Mouse (Mus musculus) naive thymus-derived CD4-positive, alpha-beta T cell, adult 2 months (primary cell): ENCODE results near the gene Prpf40a.

Source experiments
- DNase-seq: peaks from one replicate; pipeline ENCODE4 v3.0.0-alpha.2; 2011; ENCODE audit warnings: low read depth

The Prpf40a gene

DNA sequence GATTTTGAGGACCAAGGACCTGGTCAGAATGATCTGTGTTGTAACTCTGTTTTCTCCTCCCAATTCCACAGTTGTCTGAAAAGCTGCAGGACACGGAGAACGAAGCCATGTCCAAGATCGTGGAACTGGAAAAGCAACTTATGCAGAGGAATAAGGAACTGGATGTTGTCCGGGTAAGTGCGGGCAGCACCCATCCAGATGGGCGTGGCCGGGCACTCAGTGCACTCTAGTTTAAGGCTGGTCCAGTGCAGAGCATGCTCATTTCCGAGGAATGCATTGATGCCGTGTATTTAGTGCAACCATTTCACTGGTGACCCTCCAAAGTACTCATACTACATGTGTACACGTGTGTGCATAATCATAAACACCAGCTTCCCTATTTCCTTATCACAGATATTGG is 85.7 kb downstream of the Prpf40a start:
- no peak for DNase-seq

DNA sequence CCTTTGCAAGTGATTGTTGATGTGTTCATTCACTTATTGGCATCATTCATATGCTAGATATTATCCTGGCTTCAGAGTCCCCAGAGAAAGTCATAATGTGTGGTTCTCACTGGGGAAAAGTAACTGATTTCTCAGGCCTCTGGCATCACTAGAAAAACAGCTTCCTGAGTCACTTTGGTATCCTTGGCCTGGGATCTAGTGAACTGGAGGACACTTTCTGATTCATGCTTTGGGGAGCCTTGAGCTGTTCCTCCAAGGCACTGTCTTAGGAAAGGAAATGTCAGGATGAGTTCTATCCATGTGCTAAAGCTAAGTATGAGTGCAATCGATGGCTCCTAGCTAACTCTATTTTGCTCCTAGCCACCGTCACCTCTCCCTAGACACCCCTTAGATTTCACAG is 88.2 kb downstream of the Prpf40a start:
- no peak for DNase-seq

DNA sequence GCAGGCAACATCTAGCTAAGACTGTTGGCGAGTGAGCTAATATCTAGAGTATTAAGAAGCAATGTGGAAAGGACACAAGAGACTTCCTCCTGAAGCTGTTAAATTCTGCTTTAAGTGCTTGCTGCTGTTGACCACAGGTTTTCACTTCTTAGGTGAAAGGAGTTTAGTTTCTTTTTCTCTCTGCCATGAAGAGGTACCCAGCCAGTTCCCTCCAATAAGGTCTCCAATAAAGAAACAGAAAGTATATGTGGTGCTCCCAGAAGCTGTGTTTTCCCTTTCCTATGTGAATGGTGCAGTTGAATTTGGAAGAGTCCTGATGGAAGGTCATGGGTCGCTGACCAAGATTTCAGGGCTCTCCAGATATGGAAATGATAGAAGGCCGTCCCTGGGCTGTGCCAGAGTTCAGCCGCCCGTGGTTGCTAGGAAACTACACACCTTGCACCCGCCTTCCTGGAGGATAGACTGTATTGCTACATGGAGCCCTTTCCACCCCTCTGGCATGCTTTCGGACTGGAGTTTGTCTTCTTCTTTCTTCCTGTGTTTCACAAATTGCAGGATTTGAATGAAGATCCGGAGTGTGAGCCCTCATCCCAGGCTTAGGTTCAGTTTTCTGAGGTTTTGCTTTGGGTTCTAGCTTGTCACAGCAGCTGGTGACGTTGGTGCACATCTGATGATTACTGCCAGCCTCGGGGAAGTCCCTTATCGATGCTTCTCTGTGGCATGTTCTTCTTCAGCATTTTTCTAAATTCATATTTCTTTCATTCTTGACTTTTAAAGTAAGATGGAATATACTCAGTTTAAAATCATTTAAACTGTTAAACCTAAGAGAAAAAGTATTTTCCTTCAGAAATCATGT is 89.0 kb downstream of the Prpf40a start:
- no peak for DNase-seq

DNA sequence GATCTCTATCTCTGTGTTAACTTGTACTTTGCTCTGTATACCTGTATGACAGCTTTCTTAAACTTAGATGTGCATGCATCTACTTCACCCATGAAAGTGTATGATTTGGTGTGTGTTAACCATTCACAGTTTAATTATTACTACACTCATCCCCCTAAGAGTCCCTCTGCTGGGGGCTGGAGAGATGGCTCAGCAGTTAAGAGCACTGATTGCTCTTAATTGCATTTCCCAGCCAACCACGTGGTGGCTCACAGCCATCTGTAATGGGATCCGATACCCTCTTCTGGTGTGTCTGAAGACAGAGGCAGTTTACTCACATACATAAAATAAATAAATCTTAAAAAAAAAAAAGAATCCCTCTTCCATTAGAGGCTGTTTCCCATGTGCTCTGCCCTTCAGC is 91.0 kb downstream of the Prpf40a start:
- no peak for DNase-seq

DNA sequence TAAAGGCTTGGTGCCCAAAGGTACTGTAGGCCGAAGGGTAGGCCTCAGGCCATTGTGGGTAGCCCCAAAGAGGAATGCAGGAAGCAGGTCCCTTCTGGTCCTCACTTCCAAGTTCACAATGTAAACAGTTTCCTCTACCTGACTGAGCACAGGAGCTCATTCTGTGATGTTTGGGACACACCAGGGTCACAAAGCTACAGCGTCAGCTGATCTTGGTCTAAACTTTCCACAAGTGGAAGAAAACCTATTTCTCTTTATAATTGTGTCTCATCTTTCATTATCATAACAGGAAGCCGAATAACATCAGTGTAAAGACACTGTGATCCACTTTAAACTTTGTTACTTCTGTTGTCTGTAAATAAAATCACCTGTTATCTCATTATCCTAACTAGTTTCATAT is 95.6 kb downstream of the Prpf40a start:
- no peak for DNase-seq

DNA sequence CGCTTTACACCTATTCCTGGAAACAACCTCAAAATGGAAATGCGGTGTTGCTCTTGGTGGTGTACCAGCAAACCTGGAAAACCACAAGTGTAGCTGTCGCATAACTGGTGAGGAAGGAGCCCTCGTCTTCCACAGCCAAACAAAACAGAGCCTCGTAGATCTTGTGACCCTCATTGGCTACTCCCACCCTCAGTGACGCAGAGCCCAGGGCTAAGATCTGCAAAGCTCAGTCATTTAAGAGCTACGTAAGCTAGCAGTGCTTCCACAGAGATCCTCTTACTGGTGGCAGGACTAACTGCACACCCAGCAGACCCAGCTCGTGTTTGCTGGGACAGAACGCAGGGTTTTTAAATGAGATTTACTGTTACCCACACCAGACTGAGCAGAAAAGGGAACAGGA is 96.1 kb downstream of the Prpf40a start:
- DNase-seq, result peak; percentile 46

DNA sequence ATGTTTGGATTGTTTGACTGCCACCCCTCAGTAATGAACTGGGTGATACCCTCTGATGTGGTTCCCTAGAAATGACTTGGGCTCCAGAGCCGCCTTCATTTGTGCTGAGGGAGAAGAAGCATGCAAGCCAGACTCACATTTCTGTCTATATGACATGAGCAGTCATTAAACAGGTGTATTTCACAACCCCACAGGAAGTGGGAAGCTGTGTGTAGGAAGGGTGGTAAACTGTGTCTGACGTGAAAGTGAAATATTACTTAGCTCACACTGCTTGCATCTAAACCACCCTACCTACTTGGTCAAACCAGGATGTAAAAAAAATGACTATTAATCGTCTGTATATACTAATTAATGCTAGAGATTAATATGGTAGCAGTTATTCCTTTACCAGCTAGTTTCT is 102.3 kb downstream of the Prpf40a start:
- DNase-seq, result peak; percentile 42

DNA sequence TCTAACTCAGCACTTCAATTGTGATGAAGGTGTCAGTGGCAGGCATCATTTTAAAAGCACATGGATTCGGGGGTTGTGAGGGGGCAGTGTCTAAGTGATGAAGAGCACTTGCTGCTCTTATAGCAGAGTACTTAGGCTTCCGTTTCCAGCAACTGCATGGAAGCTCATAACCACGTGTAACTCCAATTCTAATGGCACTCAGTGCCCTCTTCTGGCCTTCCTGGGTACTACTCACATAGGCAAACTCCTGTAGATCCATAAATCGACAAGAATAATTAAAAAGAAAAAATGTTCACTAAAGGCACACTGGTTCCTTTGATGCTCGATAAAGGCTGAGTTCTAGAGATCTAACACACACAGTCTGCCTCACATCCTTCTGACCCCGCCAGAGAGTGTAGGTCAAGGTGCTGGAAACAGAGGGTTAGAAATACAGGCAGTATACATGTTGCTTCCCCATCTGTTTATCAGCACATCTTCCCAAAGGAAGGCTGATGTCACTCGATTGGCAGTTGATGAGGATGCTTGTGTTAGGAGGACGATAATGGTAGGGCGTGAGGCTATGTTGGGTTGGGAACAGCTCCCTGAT is 105.4 kb downstream of the Prpf40a start:
- DNase-seq, result peak; percentile 60
